Mouse (Mus musculus): ENCODE results near the gene Fntb. TPM values are rescaled to one million over a fixed set of nuclear protein-coding genes. Genes with fewer than 3 reads are reported as not detected.

Gene Fntb
- polyA plus RNA-seq, 1 experiment from 2014 or later: 46.0 TPM

DNA sequence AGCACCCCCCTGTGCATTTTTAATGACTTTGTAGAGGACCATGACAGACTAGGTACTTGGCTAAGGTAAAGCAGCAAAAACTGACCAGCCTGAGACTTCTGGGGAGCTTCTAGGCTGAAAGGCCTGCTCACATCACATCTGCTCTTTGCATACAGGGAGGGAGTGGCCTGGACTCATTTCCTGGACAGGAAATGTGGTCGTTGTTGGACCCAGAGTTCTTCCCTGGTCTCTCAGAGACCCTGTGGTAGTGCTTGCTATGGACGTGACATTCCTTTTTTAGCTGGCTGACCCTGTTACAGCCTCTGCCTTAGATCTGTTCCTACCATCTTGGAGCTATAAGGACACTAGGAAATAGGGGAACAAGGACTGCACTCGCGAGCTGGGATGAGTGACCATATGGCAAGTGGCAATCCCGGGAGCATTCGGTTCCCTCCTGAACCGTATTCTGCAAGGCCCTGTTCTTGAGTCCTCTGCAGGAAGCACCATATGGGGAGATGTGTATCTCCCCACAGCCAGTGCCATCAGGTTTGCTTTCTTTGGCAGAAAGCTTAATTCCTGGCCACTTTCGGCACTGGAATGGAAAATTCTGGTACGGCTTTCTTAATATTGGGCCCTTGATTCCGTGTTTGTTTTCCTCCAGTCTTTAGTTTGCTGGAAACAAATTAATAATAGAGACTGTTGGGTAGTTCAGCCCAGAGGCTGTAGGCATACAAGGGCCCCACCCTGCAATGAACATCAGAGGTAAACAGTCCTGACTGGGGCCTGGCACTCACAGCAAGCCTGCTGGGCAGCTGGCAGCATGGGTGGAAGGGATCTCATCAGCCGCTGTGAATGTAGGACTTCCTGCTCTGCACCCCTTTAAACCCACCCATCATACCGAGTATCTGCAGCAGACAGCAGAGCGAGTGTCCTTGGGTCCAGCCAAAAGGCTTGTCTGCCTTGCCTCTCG lies 166.6 kb downstream of the Fntb start:
- WGBS: 80% methylated on average over 14 of the region's 14 CpGs
- Histone ChIP-seq H3K27me3 (no peaks in the 10 kb centered on the region), H3K4me1 (replicated peaks) (no peaks in the 10 kb centered on the region), H3K27ac (replicated peaks) (peak overlapping the region; percentile 42; the same call in 1 of the 2 replicates), H3K9ac (no peak overlapping the region), H3K36me3 (peaks cover 15% of the 10 kb centered on the region), H3K9me3 (no peaks in the 10 kb centered on the region), H3K4me3 (no peak overlapping the region), H3K4me2 (no peak overlapping the region)
- ATAC-seq (ENCODE audit: low FRiP score, low read depth): peak; percentile 52; the same call in 1 of the 2 replicates

DNA sequence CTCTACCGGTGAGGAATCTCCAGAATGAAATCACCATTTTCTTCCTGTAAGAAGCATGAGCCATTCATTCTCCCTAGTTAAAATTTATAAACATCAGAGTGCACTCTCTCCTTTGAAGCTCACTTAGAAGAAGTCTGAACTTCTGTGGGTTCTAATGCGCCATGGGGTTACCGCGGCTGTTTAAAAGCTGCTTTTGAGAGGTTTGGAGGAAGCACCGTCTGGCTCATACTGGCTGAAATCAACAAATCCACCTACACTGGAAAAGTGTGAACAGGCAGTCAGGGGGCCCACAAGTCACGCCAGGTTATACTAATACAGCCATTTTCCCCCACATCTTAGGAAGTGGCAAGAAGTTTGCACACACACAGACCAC lies 167.3 kb downstream of the Fntb start:
- Histone ChIP-seq H3K27ac (replicated peaks) (peak overlapping the region; percentile 42; the same call in 1 of the 2 replicates), H3K36me3 (peaks cover 20% of the 10 kb centered on the region), H3K9ac (no peak overlapping the region), H3K9me3 (no peaks in the 10 kb centered on the region), H3K4me1 (replicated peaks) (no peaks in the 10 kb centered on the region), H3K4me2 (no peak overlapping the region), H3K27me3 (no peaks in the 10 kb centered on the region), H3K4me3 (no peak overlapping the region)
- WGBS: 80% methylated on average over 6 of the region's 6 CpGs
- no peak for ATAC-seq (ENCODE audit: low FRiP score, low read depth)

DNA sequence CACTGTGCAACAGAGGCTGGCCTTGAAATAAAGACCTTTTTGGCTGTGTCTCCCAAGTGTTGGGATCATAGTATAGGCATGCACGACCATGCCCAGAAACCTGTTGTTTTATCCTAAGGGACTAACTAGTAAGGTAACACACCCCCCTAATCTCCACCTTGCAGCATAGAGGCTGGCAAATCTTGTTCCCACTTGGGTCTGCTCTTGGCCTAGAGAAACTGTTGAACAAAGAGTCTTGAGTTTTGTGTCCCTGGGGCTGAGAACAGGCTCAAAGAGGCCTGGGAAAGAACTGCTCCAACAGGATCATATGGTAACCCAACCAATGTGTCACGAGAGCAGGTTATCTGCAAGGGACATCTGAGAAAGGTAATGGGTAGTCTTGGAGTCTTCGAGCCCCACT lies 169.0 kb downstream of the Fntb start:
- no peaks in the 10 kb centered on the region for H3K4me1 ChIP-seq (replicated peaks)
- no peak overlapping the region for H3K9ac ChIP-seq
- no peaks in the 10 kb centered on the region for H3K27me3 ChIP-seq
- H3K9me3 ChIP-seq: no peaks in the 10 kb centered on the region
- peaks cover 38% of the 10 kb centered on the region for H3K36me3 ChIP-seq
- no peak overlapping the region for H3K4me2 ChIP-seq
- 92% methylated on average over 3 of the region's 3 CpGs for WGBS
- no peak overlapping the region for H3K4me3 ChIP-seq
- ATAC-seq (ENCODE audit: low FRiP score, low read depth): no peak
- H3K27ac ChIP-seq (replicated peaks): no peak overlapping the region

DNA sequence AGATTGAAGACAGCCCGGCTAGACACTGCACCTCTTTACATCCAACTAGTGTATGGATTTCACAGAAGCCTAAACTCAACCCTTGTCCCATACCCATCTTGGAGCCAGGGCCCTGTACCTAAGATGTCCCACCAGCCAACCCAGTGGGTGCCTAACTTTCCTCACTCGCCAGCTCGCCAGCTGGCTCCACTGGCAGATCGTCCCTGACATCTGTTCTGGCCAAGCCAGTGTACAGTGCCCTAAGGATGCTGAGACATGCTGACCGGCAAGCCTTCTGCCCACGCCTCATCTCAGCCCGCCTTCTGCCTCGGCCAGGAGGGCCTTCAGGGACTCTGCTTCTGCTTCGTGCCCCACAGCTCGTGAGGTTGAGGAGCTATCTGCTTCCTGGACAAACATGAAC lies 170.8 kb downstream of the Fntb start:
- H3K9ac ChIP-seq: no peak overlapping the region
- no peak; the same call in 1 of the 2 replicates for ATAC-seq (ENCODE audit: low FRiP score, low read depth)

DNA sequence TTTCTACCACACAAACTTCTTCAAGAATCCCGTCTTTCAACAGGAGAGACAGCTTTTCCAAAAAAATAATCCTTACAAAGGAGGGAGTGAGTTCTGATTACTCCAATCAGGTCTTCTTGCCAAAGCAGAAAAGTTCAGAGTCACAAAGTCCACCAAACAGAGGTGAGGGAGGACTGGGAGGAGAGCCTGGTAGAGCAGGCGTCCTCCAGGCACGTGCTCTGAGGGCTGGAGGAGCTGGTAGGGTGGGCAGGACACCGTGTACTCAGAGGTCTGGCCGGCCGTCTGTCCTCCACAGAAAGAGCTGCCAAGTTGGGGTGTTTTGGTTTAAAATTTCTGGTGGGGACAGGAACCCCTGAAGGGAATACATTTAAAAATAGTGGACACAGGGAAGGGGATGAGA lies 172.6 kb downstream of the Fntb start:
- peaks cover 69% of the 10 kb centered on the region for H3K36me3 ChIP-seq
- 93% methylated on average over 6 of the region's 6 CpGs for WGBS
- ATAC-seq (ENCODE audit: low FRiP score, low read depth): no peak

More for the DNA sequence above, 170.8 kb downstream of the Fntb start:
- Histone ChIP-seq H3K27ac (replicated peaks) (no peak overlapping the region), H3K9me3 (no peaks in the 10 kb centered on the region), H3K36me3 (peaks cover 56% of the 10 kb centered on the region), H3K4me1 (replicated peaks) (no peaks in the 10 kb centered on the region), H3K4me2 (no peak overlapping the region), H3K27me3 (no peaks in the 10 kb centered on the region), H3K4me3 (no peak overlapping the region)
- 93% methylated on average over 10 of the region's 10 CpGs for WGBS

DNA sequence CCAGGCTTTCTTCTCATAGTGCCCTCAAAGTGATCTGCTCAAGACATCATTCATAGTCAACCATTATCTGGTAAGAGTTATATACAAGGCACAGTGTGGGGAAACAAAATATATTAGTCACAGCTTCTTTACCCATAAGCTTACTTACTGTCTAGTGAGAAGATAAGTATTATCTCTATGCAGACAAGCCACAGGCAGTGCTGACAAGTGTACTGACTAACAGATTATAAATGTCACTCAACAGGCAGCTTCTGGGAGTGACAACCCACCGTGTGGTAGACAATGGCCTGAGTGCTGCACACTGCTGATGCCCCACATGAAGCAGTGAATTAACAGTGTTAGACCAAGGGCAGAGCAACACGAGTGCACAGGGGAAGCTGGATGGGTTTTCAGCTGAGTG lies 176.1 kb downstream of the Fntb start:
- peaks cover 86% of the 10 kb centered on the region for H3K36me3 ChIP-seq
- WGBS: 67% methylated on average over 2 of the region's 2 CpGs
- H3K4me2 ChIP-seq: no peak overlapping the region
- no peak for ATAC-seq (ENCODE audit: low FRiP score, low read depth)
- H3K27me3 ChIP-seq: no peaks in the 10 kb centered on the region
- no peaks in the 10 kb centered on the region for H3K9me3 ChIP-seq
- H3K9ac ChIP-seq: no peak overlapping the region
- H3K4me3 ChIP-seq: no peak overlapping the region
- no peak overlapping the region for H3K27ac ChIP-seq (replicated peaks)
- H3K4me1 ChIP-seq (replicated peaks): no peaks in the 10 kb centered on the region

More for the DNA sequence above, 172.6 kb downstream of the Fntb start:
- no peak overlapping the region for H3K9ac ChIP-seq
- H3K4me1 ChIP-seq (replicated peaks): no peaks in the 10 kb centered on the region
- no peak overlapping the region for H3K27ac ChIP-seq (replicated peaks)
- H3K27me3 ChIP-seq: no peaks in the 10 kb centered on the region
- H3K4me3 ChIP-seq: no peak overlapping the region
- H3K4me2 ChIP-seq: no peak overlapping the region
- H3K9me3 ChIP-seq: no peaks in the 10 kb centered on the region

DNA sequence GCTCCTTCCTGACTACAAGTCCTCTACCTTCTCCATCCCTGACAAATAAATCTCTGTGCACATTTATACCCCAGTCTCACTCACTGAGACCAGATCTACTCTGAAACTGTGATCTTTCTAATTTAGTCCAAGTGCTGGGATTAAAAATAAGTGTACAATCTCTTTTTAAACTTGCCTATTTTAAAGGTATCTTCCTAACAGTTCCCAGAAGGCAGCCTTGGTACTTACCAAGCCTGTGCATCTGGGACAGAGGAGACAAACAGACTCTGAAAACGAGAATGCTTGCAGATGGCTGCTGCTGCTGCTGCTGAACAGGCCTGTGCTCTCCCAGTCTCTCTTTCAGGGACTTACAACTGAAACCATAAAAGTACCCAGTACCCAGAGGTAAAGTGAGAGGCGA lies 177.1 kb downstream of the Fntb start:
- 89% methylated on average over 2 of the region's 2 CpGs for WGBS
- ATAC-seq (ENCODE audit: low FRiP score, low read depth): no peak
- Histone ChIP-seq H3K9ac (no peak overlapping the region), H3K4me2 (no peak overlapping the region), H3K4me3 (no peak overlapping the region), H3K9me3 (no peaks in the 10 kb centered on the region), H3K27me3 (no peaks in the 10 kb centered on the region), H3K27ac (replicated peaks) (no peak overlapping the region), H3K4me1 (replicated peaks) (no peaks in the 10 kb centered on the region), H3K36me3 (peaks cover 84% of the 10 kb centered on the region)

DNA sequence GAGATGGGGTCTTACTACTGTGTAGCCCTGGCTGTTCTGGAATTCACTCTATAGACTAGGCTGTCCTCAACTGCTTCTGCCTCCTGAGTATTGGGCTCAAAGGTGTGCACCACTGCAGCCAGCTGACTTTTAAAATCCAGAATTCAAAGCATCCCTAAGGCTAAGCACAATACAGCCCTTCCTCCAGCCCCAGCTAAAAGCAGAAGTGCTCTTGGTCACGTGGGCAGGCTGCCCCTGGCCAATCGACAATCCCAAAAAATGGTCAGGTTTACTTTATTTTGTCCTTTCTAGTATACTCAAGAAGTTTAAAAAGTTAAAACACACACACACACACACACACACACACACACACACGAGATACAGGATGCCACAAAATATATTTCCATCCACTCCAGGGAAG lies 177.7 kb downstream of the Fntb start:
- H3K36me3 ChIP-seq: peaks cover 84% of the 10 kb centered on the region
- WGBS: 88% methylated on average over 3 of the region's 3 CpGs

DNA sequence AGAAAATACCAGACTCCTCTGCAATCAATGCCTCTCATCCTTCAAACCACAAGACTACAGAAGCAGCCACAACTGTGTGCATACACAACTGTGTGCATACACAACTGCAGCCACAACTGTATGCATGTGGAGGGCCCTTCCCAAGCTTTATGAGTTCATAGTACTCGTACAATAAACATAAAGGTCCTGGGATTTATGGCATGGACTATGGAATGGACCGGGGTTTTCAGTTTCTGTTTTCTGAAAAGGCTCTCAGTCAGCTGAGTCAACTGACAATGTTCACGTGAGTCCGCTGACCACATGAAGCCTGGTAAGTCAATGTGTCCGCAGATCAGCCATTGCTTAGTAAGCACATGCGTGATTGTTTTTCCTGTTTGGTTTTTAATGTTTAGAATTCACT lies 178.1 kb downstream of the Fntb start:
- Histone ChIP-seq H3K4me1 (replicated peaks) (no peaks in the 10 kb centered on the region), H3K9me3 (no peaks in the 10 kb centered on the region), H3K4me3 (no peak overlapping the region), H3K27me3 (no peaks in the 10 kb centered on the region), H3K9ac (no peak overlapping the region), H3K27ac (replicated peaks) (no peak overlapping the region), H3K36me3 (peaks cover 83% of the 10 kb centered on the region), H3K4me2 (no peak overlapping the region)
- ATAC-seq (ENCODE audit: low FRiP score, low read depth): no peak
- WGBS: 96% methylated on average over 6 of the region's 6 CpGs

More for the DNA sequence above, 177.7 kb downstream of the Fntb start:
- Histone ChIP-seq H3K9me3 (no peaks in the 10 kb centered on the region), H3K27me3 (no peaks in the 10 kb centered on the region), H3K27ac (replicated peaks) (no peak overlapping the region), H3K4me2 (no peak overlapping the region), H3K9ac (no peak overlapping the region), H3K4me3 (no peak overlapping the region), H3K4me1 (replicated peaks) (no peaks in the 10 kb centered on the region)
- no peak for ATAC-seq (ENCODE audit: low FRiP score, low read depth)

DNA sequence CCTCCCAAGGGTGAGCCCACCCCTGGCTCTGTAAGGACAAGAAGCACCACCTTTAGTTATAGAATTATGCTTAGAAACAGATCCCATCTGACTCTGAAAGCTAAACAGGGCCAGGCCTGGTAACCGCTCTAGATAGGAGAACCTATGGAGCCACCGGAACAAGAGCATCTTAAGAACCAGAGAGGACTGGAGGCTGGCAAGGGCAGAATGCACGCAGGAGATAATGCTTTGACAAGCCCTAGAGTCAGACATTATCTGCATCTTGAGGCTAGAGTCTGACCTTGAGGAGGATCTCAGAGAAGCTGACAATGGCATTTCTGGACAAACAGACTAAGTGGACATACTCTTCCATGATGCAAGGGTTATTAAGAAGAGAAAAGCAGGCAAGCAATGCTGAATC lies 182.1 kb downstream of the Fntb start:
- Histone ChIP-seq H3K4me2 (no peak overlapping the region), H3K9me3 (no peaks in the 10 kb centered on the region), H3K27me3 (no peaks in the 10 kb centered on the region), H3K27ac (replicated peaks) (no peak overlapping the region), H3K36me3 (peaks cover 83% of the 10 kb centered on the region), H3K4me3 (no peak overlapping the region), H3K9ac (no peak overlapping the region), H3K4me1 (replicated peaks) (no peaks in the 10 kb centered on the region)
- WGBS: 95% methylated on average over 3 of the region's 3 CpGs
- no peak for ATAC-seq (ENCODE audit: low FRiP score, low read depth)

DNA sequence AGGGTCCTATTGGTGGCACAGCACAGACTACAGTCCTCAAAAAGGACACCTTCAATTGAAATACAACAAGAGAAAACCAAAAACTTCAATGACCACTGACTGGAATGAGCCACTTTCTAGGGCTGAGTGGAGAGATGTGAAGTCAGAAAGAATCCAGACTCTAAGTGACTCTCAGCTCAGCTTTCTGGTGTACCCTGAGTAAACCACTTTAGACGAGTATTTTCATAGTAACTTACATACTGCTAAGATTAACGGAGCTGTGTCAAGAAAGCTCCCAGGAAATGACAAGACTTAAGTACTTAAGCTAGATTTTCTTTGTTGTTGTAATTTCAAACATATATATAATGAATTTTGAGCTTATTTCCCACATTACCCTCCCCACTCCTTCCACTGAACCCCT lies 182.8 kb downstream of the Fntb start:
- Histone ChIP-seq H3K4me2 (no peak overlapping the region), H3K27me3 (no peaks in the 10 kb centered on the region), H3K4me1 (replicated peaks) (no peaks in the 10 kb centered on the region), H3K9ac (no peak overlapping the region), H3K27ac (replicated peaks) (no peak overlapping the region), H3K36me3 (peaks cover 85% of the 10 kb centered on the region), H3K4me3 (no peak overlapping the region), H3K9me3 (no peaks in the 10 kb centered on the region)
- ATAC-seq (ENCODE audit: low FRiP score, low read depth): no peak
- WGBS: 88% methylated on average over 2 of the region's 2 CpGs

DNA sequence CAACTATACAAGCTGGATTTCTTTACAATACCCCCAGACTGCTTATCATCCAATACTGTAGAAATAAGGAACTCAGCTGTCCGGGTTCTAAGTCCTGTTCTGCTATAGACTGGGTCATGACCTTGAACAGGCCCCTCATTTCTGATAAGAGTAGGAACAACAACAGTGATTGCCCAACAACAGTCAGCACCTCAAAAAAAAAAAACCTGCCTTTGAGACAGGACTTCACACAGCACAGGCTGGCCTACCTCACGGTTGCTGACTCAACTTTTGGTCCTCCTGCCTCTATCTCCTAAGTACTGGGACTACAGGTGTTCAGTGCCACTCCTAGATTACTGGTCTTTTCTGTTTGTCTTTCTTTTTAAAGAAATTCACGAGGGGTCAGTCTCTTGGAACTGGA lies 183.4 kb downstream of the Fntb start:
- Histone ChIP-seq H3K36me3 (peaks cover 81% of the 10 kb centered on the region), H3K4me2 (no peak overlapping the region), H3K27me3 (no peaks in the 10 kb centered on the region), H3K9ac (no peak overlapping the region), H3K4me1 (replicated peaks) (0 out of 2 replicates have a peak, but pooled peaks cover 2% of the 10 kb centered on the region), H3K27ac (replicated peaks) (no peak overlapping the region), H3K4me3 (no peak overlapping the region), H3K9me3 (no peaks in the 10 kb centered on the region)
- ATAC-seq (ENCODE audit: low FRiP score, low read depth): no peak
- 91% methylated on average over 3 of the region's 3 CpGs for WGBS

All from hindbrain, embryonic 15.5 days (tissue).